Mouse (Mus musculus) gastrocnemius, postnatal 10 days (tissue): ENCODE data around the gene Fbxo30. TPM values are rescaled to one million over a fixed set of nuclear protein-coding genes. Genes with fewer than 3 reads are reported as not detected.
"Not testable (repeated sequence)": the region's sequence is repeated elsewhere in the genome, so short reads cannot be mapped to it uniquely, and the experiment has no call there.

ENCODE experiments used
- DNase-seq: peaks from one replicate; pipeline ENCODE4 v3.0.0; 2021; ENCODE audit warnings: mixed read lengths
- long read RNA-seq, 2 experiments: library from polyadenylated mRNA; stranded (forward); transcript quantifications; one replicate each; pipeline ENCODE4 v2.0.0; 2021
- total RNA-seq, 2 experiments: library from RNA; stranded (reverse); gene quantifications; 2 replicates each; pipeline ENCODE4 v1.2.3; 2021

Fbxo30 gene
- total RNA-seq, result 10 to 100 TPM; 13.0 to 17.3 TPM
- long read RNA-seq, experiment 1, full-length matches to known transcripts, result 12 of 16 reads
- long read RNA-seq, experiment 1, partial matches to known transcripts, result 3 of 16 reads
- long read RNA-seq, experiment 1, other reads (novel, unspliced or antisense), result 1 of 16 reads
- long read RNA-seq, experiment 2, full-length matches to known transcripts, result 11 of 13 reads
- long read RNA-seq, experiment 2, partial matches to known transcripts, result 1 of 13 reads
- long read RNA-seq, experiment 2, other reads (novel, unspliced or antisense), result 1 of 13 reads

DNA sequence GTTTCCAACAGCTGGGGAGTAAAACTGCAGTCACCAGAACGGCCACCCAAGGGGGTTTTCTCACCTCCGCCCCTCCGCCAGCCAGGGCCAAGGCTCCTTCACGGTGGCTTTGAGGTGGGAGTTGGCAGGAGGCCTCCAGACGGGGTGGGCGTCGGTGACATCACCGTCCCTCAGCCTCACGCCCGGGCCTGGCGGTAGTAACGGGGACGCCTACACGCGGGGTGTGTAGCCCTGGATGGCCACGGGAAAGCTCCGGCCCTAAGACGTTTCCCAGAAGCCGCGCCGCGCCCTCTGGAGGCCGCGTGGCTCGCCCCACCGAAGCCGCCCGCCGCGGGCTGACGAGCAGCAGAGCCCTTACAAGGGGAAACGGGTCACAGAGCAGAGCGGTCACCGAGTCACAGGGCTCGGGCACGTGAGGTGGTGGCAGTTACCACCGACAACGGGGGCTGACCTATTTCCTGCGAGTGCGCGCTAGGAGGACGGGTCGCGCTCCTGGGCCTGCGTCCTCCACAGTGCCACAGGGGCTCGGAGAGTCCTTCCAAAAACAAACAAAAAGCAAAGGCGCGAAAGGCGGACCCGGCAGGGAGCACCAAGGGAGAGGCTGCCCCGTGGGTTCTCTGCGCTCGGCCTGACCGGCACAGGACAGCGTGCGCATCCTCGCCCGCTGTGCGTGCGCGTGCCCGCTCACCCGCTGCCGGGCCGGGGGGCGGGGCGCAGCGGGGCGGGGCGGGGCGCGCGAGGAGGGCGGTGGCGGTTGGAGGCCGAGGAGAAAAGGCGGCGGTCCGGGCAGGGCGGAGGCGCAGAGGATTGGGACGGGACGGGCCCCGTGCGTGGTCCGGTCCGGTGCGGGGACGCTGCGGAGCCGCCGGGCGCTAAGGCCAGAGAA lies at the start of gene Fbxo30:
Fbxo30 (plus strand) TSS at position 753 of the 886 bp plus-strand sequence.
- DNase-seq, result peak; percentile 91

GRCm38 (mm10) chr10:11233208-11233607 lies 47.9 kb upstream of the Fbxo30 start:
- DNase-seq, result no peak

GRCm38 (mm10) chr10:11242988-11243387 lies 38.1 kb upstream of the Fbxo30 start:
- DNase-seq, result not testable (repeated sequence)

- no peak for DNase-seq
Measured at GRCm38 (mm10) chr10:11248210-11248609, 32.9 kb upstream of the Fbxo30 start.

- DNase-seq, result no peak
Measured at GRCm38 (mm10) chr10:11250247-11250997, 30.7 kb upstream of the Fbxo30 start.

- not testable (repeated sequence) for DNase-seq
Measured at GRCm38 (mm10) chr10:11253581-11253980, 27.5 kb upstream of the Fbxo30 start.

GRCm38 (mm10) chr10:11260119-11260518 lies 21.0 kb upstream of the Fbxo30 start:
- no peak for DNase-seq

DNA sequence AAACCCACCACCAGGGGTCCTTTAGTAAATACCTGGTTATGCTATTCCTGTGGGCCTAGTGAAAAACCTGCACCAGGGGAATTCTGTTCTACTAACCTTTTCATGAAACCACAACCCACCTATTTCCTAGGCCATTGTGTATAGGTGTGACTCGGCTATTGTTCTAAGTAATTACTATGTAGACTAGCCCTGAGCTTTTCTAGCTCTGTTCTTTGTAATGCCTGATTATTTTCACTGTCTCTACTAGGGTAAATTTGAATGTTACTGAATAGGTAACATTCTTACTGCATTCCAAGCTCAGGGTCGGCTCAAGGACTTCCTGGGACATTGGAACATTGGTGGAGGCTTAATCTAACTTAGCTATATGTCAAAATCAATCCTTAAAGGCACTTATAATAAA lies 18.8 kb upstream of the Fbxo30 start:
- not testable (repeated sequence) for DNase-seq

GRCm38 (mm10) chr10:11263795-11264194 lies 17.3 kb upstream of the Fbxo30 start:
- not testable (repeated sequence) for DNase-seq

DNA sequence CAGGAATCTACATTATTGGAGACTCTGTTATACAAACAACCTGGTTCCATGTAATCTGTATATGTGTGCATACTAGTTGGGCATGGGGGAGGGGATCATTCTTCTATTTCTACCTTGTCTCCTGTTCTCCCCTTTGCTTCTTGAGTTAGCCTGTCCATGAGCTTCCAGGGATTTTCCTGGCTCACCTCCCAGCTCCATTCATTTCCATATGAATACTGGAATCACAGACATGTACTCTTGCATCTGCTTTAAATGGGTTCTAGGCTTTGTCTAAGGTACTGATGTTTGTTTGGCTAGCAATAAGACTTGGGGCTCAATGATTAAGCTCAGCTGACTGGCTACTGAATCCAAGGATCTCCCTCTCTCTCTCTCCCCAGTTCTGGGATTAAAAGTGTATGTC lies 12.0 kb upstream of the Fbxo30 start:
- DNase-seq, result no peak

GRCm38 (mm10) chr10:11274431-11274830 lies 6.7 kb upstream of the Fbxo30 start:
- peak; percentile 26 for DNase-seq

GRCm38 (mm10) chr10:11280235-11280577 lies 924 bp upstream of the Fbxo30 start:
- no peak for DNase-seq

- peak; percentile 45 for DNase-seq
Measured at GRCm38 (mm10) chr10:11281498-11282305, 572 bp downstream of the Fbxo30 start.

- DNase-seq, result no peak
Measured at GRCm38 (mm10) chr10:11282306-11282631, 1.1 kb downstream of the Fbxo30 start.

DNA sequence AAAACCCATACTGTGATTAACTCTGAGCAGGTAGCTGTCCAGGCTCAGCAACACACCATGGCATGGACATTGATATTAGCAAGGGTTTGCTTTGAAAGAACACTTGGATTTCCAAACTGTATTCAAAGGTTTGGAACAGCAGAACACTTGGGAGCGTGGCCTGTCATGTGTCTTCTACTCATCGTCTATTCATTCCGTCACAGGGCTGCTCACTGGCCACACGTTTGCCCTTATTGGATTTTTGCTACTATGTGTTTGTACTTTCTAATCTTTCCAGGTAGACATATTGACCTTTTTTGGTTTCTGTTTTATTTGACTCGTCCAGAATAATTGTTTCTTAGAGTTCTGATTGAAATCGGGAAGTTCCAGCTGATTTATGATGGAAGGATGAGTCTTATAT lies 17.3 kb downstream of the Fbxo30 start:
- no peak for DNase-seq

DNA sequence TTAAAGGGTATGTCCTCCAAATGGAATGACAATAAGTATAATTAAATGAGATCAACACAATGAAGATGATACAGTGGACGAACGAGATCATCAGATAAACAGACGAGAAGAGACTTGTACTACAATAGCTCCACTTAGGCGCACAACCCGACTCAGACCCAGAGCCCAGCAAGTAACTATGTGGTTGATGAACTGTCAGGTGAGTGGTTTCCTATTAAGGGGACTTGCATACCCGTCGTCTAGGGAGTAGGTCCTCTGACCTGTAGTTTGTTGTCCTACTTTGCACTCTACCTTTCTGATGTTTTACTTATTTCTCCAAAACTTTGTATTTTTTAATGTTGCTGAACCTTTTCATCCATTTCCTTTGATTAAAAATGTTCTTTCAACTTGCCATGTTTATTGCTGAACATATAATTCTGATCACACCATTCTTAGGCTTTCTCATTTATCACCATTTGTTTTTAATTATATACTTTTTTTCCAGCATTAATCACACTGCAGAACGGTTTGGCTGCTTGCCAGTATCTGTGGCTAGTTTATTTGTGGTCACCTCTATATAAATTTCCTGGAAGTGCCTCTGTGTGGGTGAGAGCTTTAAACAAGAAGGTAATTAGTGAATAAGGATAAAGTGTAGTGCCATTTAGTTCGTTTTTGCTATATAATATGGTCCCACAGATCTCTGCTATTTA lies 24.4 kb downstream of the Fbxo30 start:
- no peak for DNase-seq

DNA sequence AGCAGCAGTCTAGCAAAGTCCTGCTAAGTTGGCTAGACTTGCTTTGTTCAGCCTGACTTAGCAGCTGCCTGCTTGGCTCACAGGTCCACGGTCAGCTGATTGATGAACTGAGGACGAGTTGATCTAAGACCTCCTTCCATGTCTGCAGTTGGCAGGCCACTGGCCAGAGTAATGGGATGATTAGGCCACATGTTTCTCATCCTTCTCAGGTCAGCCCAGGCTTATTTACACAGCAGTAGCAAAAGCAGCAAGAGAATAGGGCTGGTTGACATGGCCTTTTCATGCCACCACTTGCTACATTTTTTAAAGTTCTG lies 24.9 kb downstream of the Fbxo30 start:
- DNase-seq, result peak; percentile 16

GRCm38 (mm10) chr10:11309866-11310265 lies 28.7 kb downstream of the Fbxo30 start:
- DNase-seq, result no peak

DNA sequence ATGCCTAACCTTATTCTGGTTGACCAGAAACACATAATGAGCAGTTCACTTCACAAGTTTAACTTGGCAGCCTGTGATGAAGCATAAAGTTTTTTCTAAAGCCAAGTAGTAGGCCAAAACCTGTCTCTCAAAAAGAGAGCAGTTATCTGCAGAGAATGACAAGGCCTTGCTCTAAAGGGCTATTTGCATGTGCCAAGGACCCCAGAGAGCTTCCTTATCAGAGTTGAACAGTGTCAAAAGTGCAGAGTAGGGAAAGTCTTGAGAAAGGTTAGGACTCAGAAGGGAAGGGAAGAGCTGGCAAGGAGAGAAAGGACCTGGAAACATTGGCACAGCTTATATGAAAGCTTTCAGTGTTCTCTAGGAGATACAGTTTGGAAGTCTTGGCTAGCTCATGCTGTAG lies 29.4 kb downstream of the Fbxo30 start:
- DNase-seq, result no peak

- not testable (repeated sequence) for DNase-seq
Measured at GRCm38 (mm10) chr10:11317856-11318454, 36.8 kb downstream of the Fbxo30 start.

- no peak for DNase-seq
Measured at GRCm38 (mm10) chr10:11319446-11319970, 38.4 kb downstream of the Fbxo30 start.
